Mouse (Mus musculus): ENCODE measurements around the gene Tpm4. TPM values are rescaled to one million over a fixed set of nuclear protein-coding genes. Genes with fewer than 3 reads are reported as not detected.
"Not testable (repeated sequence)": the region's sequence is repeated elsewhere in the genome, so short reads cannot be mapped to it uniquely, and the experiment has no call there.

The Tpm4 gene
- polyA plus RNA-seq, 1 experiment: 434 TPM

- Histone ChIP-seq H3ac (ENCODE audit: control insufficient read depth, insufficient read length, low read depth) (no peak overlapping the region), H3K79me2 (ENCODE audit: control insufficient read depth, insufficient read depth) (no peaks in the 10 kb centered on the region), H3K36me3 (ENCODE audit: control insufficient read depth, insufficient read depth) (no peaks in the 10 kb centered on the region), H3K4me3 (ENCODE audit: insufficient read depth, poor library complexity, severe bottlenecking) (no peak overlapping the region), H3K27me3 (ENCODE audit: control insufficient read depth, insufficient read depth, insufficient read length) (peaks cover 4% of the 10 kb centered on the region), H3K79me3 (ENCODE audit: low read depth) (no peaks in the 10 kb centered on the region)
- no peak for TF ChIP-seq MYOG (IDR thresholded peaks at IDR 0.05; ENCODE audit: control insufficient read depth, extremely low read depth, insufficient read length)
- no peak for TF ChIP-seq FOSL1 (IDR thresholded peaks at IDR 0.05; ENCODE audit: insufficient read depth, low read length, poor library complexity, severe bottlenecking)
- no peak for TF ChIP-seq CEBPB (IDR thresholded peaks at IDR 0.05; ENCODE audit: low read depth)
- TF ChIP-seq MAX (IDR thresholded peaks at IDR 0.05): no peak
- no peak for TF ChIP-seq USF1 (IDR thresholded peaks at IDR 0.05; ENCODE audit: low read depth)
- no peak for TF ChIP-seq CTCF (IDR thresholded peaks at IDR 0.05; ENCODE audit: control insufficient read depth, insufficient read depth, insufficient read length)
- TF ChIP-seq MYOD1 (IDR thresholded peaks at IDR 0.05; ENCODE audit: control insufficient read depth, insufficient read length, low read depth): no peak
Measured at GRCm38 (mm10) chr8:72110876-72111275, 23.9 kb upstream of the Tpm4 start.

- Histone ChIP-seq H3ac (ENCODE audit: control insufficient read depth, insufficient read length, low read depth) (no peak overlapping the region), H3K4me3 (ENCODE audit: insufficient read depth, poor library complexity, severe bottlenecking) (no peak overlapping the region), H3K79me2 (ENCODE audit: control insufficient read depth, insufficient read depth) (no peaks in the 10 kb centered on the region), H3K79me3 (ENCODE audit: low read depth) (no peaks in the 10 kb centered on the region), H3K36me3 (ENCODE audit: control insufficient read depth, insufficient read depth) (no peaks in the 10 kb centered on the region), H3K27me3 (ENCODE audit: control insufficient read depth, insufficient read depth, insufficient read length) (no peaks in the 10 kb centered on the region)
- no peak for TF ChIP-seq USF1 (IDR thresholded peaks at IDR 0.05; ENCODE audit: low read depth)
- no peak for TF ChIP-seq MYOD1 (IDR thresholded peaks at IDR 0.05; ENCODE audit: control insufficient read depth, insufficient read length, low read depth)
- TF ChIP-seq FOSL1 (IDR thresholded peaks at IDR 0.05; ENCODE audit: insufficient read depth, low read length, poor library complexity, severe bottlenecking): no peak
- TF ChIP-seq MAX (IDR thresholded peaks at IDR 0.05): no peak
- TF ChIP-seq MYOG (IDR thresholded peaks at IDR 0.05; ENCODE audit: control insufficient read depth, extremely low read depth, insufficient read length): no peak
- no peak for TF ChIP-seq CTCF (IDR thresholded peaks at IDR 0.05; ENCODE audit: control insufficient read depth, insufficient read depth, insufficient read length)
- no peak for TF ChIP-seq CEBPB (IDR thresholded peaks at IDR 0.05; ENCODE audit: low read depth)
Measured at GRCm38 (mm10) chr8:72112486-72112885, 22.3 kb upstream of the Tpm4 start.

DNA sequence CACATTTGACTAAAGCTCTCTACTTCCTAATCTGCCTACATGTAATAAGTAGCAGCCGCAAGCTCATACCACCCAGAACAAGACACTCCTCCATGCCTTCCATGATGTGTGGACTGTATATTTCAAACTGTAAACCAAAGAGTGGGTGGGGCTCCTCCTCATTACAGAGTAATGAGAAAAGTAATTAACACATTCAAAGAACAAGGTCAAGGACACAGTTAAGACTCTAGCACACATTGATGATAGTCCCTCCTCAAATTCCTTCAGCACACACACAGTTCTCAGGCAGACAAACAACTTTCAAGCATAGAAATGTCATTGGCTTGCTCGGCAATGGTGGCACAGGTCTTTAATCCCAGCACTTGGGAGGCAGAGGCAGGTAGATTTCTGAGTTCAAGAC, 19.6 kb upstream of the Tpm4 start:
- H3K27me3 ChIP-seq (ENCODE audit: control insufficient read depth, insufficient read depth, insufficient read length): no peaks in the 10 kb centered on the region
- no peaks in the 10 kb centered on the region for H3K79me2 ChIP-seq (ENCODE audit: control insufficient read depth, insufficient read depth)
- TF ChIP-seq MYOD1 (IDR thresholded peaks at IDR 0.05; ENCODE audit: control insufficient read depth, insufficient read length, low read depth): no peak
- TF ChIP-seq MAX (IDR thresholded peaks at IDR 0.05): no peak
- no peak for TF ChIP-seq CTCF (IDR thresholded peaks at IDR 0.05; ENCODE audit: control insufficient read depth, insufficient read depth, insufficient read length)
- no peak for TF ChIP-seq FOSL1 (IDR thresholded peaks at IDR 0.05; ENCODE audit: insufficient read depth, low read length, poor library complexity, severe bottlenecking)
- no peak for TF ChIP-seq MYOG (IDR thresholded peaks at IDR 0.05; ENCODE audit: control insufficient read depth, extremely low read depth, insufficient read length)
- TF ChIP-seq USF1 (IDR thresholded peaks at IDR 0.05; ENCODE audit: low read depth): no peak
- TF ChIP-seq CEBPB (IDR thresholded peaks at IDR 0.05; ENCODE audit: low read depth): no peak
- no peak overlapping the region for H3K4me3 ChIP-seq (ENCODE audit: insufficient read depth, poor library complexity, severe bottlenecking)
- no peaks in the 10 kb centered on the region for H3K79me3 ChIP-seq (ENCODE audit: low read depth)
- no peaks in the 10 kb centered on the region for H3K36me3 ChIP-seq (ENCODE audit: control insufficient read depth, insufficient read depth)
- H3ac ChIP-seq (ENCODE audit: control insufficient read depth, insufficient read length, low read depth): no peak overlapping the region

DNA sequence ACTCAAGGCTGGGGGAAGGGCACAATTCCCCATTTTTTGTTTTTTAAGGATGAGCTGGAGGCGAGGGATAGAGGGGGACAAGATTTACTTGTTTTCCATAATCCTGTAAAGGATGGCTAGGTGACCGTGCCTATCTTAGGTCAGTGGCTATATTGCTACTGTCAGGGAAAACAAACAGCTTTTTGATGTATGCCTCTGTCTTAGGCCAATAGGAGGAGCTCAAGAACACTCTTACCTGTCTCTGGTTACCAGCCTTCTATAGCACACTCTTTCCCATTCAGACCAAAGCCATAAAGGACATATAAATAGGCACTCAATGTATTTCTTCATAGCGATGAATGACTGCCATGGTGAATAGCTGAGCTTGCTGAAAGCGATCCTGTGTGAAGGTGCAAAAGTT, 16.2 kb upstream of the Tpm4 start:
- TF ChIP-seq MYOG (IDR thresholded peaks at IDR 0.05; ENCODE audit: control insufficient read depth, extremely low read depth, insufficient read length): no peak
- no peak for TF ChIP-seq CEBPB (IDR thresholded peaks at IDR 0.05; ENCODE audit: low read depth)
- no peak for TF ChIP-seq USF1 (IDR thresholded peaks at IDR 0.05; ENCODE audit: low read depth)
- no peak for TF ChIP-seq CTCF (IDR thresholded peaks at IDR 0.05; ENCODE audit: control insufficient read depth, insufficient read depth, insufficient read length)
- TF ChIP-seq FOSL1 (IDR thresholded peaks at IDR 0.05; ENCODE audit: insufficient read depth, low read length, poor library complexity, severe bottlenecking): no peak
- no peak for TF ChIP-seq MAX (IDR thresholded peaks at IDR 0.05)
- TF ChIP-seq MYOD1 (IDR thresholded peaks at IDR 0.05; ENCODE audit: control insufficient read depth, insufficient read length, low read depth): no peak
- no peak overlapping the region for H3K4me3 ChIP-seq (ENCODE audit: insufficient read depth, poor library complexity, severe bottlenecking)
- H3K36me3 ChIP-seq (ENCODE audit: control insufficient read depth, insufficient read depth): no peaks in the 10 kb centered on the region

DNA sequence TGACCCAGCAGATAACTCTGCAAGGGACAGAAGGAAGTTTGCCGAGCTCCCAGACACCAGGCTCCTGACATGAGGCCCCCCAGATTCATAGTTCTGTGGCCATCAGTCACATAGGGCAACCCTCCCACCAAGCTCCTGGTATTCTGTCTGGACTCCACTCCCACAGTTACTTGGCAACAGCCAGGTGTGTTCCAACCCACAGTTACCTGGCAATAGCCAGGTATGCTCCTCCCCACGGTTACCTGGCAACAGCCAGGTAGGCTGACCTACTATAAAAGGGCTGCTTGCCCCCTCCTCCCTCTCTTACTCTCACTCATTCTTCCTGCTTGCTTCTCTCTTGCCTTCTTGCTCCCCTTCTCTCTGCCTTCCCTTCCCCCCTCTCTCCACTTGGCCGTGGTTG, 13.3 kb upstream of the Tpm4 start:
- H3ac ChIP-seq (ENCODE audit: control insufficient read depth, insufficient read length, low read depth); H3K4me3 ChIP-seq (ENCODE audit: insufficient read depth, poor library complexity, severe bottlenecking); H3K27me3 ChIP-seq (ENCODE audit: control insufficient read depth, insufficient read depth, insufficient read length); H3K79me2 ChIP-seq (ENCODE audit: control insufficient read depth, insufficient read depth); H3K36me3 ChIP-seq (ENCODE audit: control insufficient read depth, insufficient read depth); H3K79me3 ChIP-seq (ENCODE audit: low read depth): not testable (repeated sequence)

More for the DNA sequence above, 16.2 kb upstream of the Tpm4 start:
- Histone ChIP-seq H3ac (ENCODE audit: control insufficient read depth, insufficient read length, low read depth) (no peak overlapping the region), H3K27me3 (ENCODE audit: control insufficient read depth, insufficient read depth, insufficient read length) (no peaks in the 10 kb centered on the region), H3K79me3 (ENCODE audit: low read depth) (no peaks in the 10 kb centered on the region), H3K79me2 (ENCODE audit: control insufficient read depth, insufficient read depth) (no peaks in the 10 kb centered on the region)

DNA sequence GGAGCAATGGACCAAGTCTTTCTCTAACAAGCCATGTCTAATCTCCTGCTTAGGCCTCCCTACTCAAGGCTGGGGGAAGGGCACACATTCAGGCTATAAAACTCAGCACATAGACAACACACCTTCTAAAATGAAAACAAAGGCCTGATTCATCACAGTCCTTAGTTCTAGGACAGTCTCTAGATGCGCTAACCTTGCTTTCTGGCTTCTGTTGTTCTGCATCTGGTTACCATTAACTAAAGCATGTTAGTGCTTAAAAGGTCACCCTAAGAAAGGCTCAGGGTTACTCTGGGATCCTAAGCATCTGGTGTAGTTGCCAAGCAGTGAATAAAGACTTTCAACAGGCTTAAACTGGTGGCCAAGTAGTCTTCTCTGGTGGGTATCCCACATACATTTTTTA, 12.8 kb upstream of the Tpm4 start:
- no peaks in the 10 kb centered on the region for H3K36me3 ChIP-seq (ENCODE audit: control insufficient read depth, insufficient read depth)
- no peak overlapping the region for H3K4me3 ChIP-seq (ENCODE audit: insufficient read depth, poor library complexity, severe bottlenecking)
- no peaks in the 10 kb centered on the region for H3K79me2 ChIP-seq (ENCODE audit: control insufficient read depth, insufficient read depth)
- H3K27me3 ChIP-seq (ENCODE audit: control insufficient read depth, insufficient read depth, insufficient read length): no peaks in the 10 kb centered on the region
- TF ChIP-seq CEBPB (IDR thresholded peaks at IDR 0.05; ENCODE audit: low read depth): no peak
- TF ChIP-seq CTCF (IDR thresholded peaks at IDR 0.05; ENCODE audit: control insufficient read depth, insufficient read depth, insufficient read length): no peak
- no peak for TF ChIP-seq MYOG (IDR thresholded peaks at IDR 0.05; ENCODE audit: control insufficient read depth, extremely low read depth, insufficient read length)
- H3K79me3 ChIP-seq (ENCODE audit: low read depth): no peaks in the 10 kb centered on the region
- H3ac ChIP-seq (ENCODE audit: control insufficient read depth, insufficient read length, low read depth): no peak overlapping the region

All from C2C12 (cell line).